Mouse (Mus musculus) heart, postnatal 0 days (tissue): ENCODE measurements around the gene Guca1a. TPM values are rescaled to one million over a fixed set of nuclear protein-coding genes. Genes with fewer than 3 reads are reported as not detected.
"Not testable (repeated sequence)": the region's sequence is repeated elsewhere in the genome, so short reads cannot be mapped to it uniquely, and the experiment has no call there.

Experiments used
- ATAC-seq: fragments of 200-750 bp; cut with Nextera tagmentation; 2 replicates; pipeline ENCODE4 v1.8.0; 2017; ENCODE audit warnings: low read depth, moderate number of reproducible peaks, moderate library complexity; ENCODE audit not compliant: insufficient read depth
- DNase-seq: peaks from one replicate; pipeline ENCODE4 v3.0.0-alpha.2; 2016; ENCODE audit warnings: low spot score
- H3K27ac ChIP-seq: fragments of 300-500 bp; sonication (generic); 2 replicates; pipeline ENCODE4 v1.5.1; 2014; ENCODE audit warnings: low read depth, mild to moderate bottlenecking
- H3K27me3 ChIP-seq: fragments of 300-500 bp; sonication (generic); 2 replicates; pipeline ENCODE4 v1.6.1; 2014; ENCODE audit warnings: low read length, mixed read lengths; ENCODE audit not compliant: control insufficient read depth, insufficient read depth
- H3K36me3 ChIP-seq: fragments of 300-500 bp; sonication (generic); replicated peaks from 2 replicates; pipeline ENCODE4 v1.6.1; 2014; ENCODE audit warnings: low read length, mixed read lengths; ENCODE audit not compliant: control insufficient read depth, insufficient read depth
- H3K4me1 ChIP-seq: fragments of 300-500 bp; sonication (generic); 2 replicates; pipeline ENCODE4 v1.6.1; 2014; ENCODE audit warnings: antibody characterized with exemption; ENCODE audit not compliant: control insufficient read depth, insufficient read depth
- H3K4me2 ChIP-seq: fragments of 300-500 bp; sonication (generic); 2 replicates; pipeline ENCODE4 v1.6.1; 2014; ENCODE audit warnings: low read depth, mild to moderate bottlenecking, low read length, moderate library complexity
- H3K4me3 ChIP-seq: fragments of 300-500 bp; sonication (generic); 2 replicates; pipeline ENCODE4 v1.5.1; 2014; ENCODE audit warnings: low read depth, low read length
- H3K9ac ChIP-seq: fragments of 300-500 bp; sonication (generic); replicated peaks from 2 replicates; pipeline ENCODE4 v1.6.1; 2014; ENCODE audit warnings: low read depth, low read length, mixed read lengths
- H3K9me3 ChIP-seq: fragments of 300-500 bp; sonication (generic); replicated peaks from 2 replicates; pipeline ENCODE4 v1.6.1; 2016; ENCODE audit warnings: low read length; ENCODE audit not compliant: control insufficient read depth
- CTCF ChIP-seq: IDR thresholded peaks from 2 replicates; pipeline ENCODE4 v1.5.1; 2016; ENCODE audit warnings: antibody characterized with exemption, control low read depth, low read depth
- EP300 ChIP-seq: IDR thresholded peaks from 2 replicates; pipeline ENCODE4 v1.6.1; 2016; ENCODE audit warnings: antibody characterized with exemption, low read depth
- WGBS: fragments of 180-500 bp; shearing (Covaris S2); extraction: QIAGEN DNeasy Blood & Tissue Kit; methylation state at CpG from one replicate; pipeline ENCODE4 v1.1.7; 2014; 5-methylcytosine and 5-hydroxymethylcytosine counted together
- polyA plus RNA-seq: library from polyadenylated mRNA; unstranded; fragments of >200 nt; fragmentation: Nextera tagmentation; extraction: Ambion mirVana; gene quantifications from 2 replicates; pipeline ENCODE4 v1.2.1, GENCODE M21; 2015
- total RNA-seq: library from RNA; depleted of rRNA; stranded (reverse); fragments of >200 nt; gene quantifications from 2 replicates; pipeline ENCODE4 v1.2.3, GENCODE M21; 2014; ENCODE audit warnings: low replicate concordance

Gene Guca1a
- total and polyA plus RNA-seq, 2 experiments from 2014 or later: 1.0 TPM; not detected in 1

- 5% methylated on average over 8 of the region's 8 CpGs for WGBS
- DNase-seq (peak; percentile 59), ATAC-seq (peak; percentile 72)
- no peaks in the 10 kb centered on the region for H3K36me3 ChIP-seq
- no peak overlapping the region for H3K4me3 ChIP-seq
- no peaks in the 10 kb centered on the region for H3K27me3 ChIP-seq
- H3K9ac ChIP-seq: no peak overlapping the region
- H3K27ac ChIP-seq: no peak overlapping the region
- TF ChIP-seq CTCF (peak; percentile 74), EP300 (no peak)
- no peaks in the 10 kb centered on the region for H3K4me1 ChIP-seq
- H3K9me3 ChIP-seq: no peaks in the 10 kb centered on the region
- H3K4me2 ChIP-seq: peak overlapping the region; percentile 33; the same call in 1 of the 2 replicates
Observed at GRCm38 (mm10) chr17:47428831-47429304, 28.5 kb upstream of the Guca1a start.

GRCm38 (mm10) chr17:47427316-47427715, 26.9 kb upstream of the Guca1a start:
- Histone ChIP-seq H3K27ac (no peak overlapping the region), H3K9me3 (no peaks in the 10 kb centered on the region), H3K4me3 (no peak overlapping the region), H3K27me3 (no peaks in the 10 kb centered on the region), H3K4me1 (no peaks in the 10 kb centered on the region), H3K9ac (no peak overlapping the region), H3K36me3 (no peaks in the 10 kb centered on the region), H3K4me2 (no peak overlapping the region)
- WGBS: 65% methylated on average over 6 of the region's 6 CpGs
- ATAC-seq (no peak), DNase-seq (no peak)
- TF ChIP-seq EP300 (no peak), CTCF (no peak)

GRCm38 (mm10) chr17:47424186-47424585, 23.8 kb upstream of the Guca1a start:
- H3K4me1 ChIP-seq: no peaks in the 10 kb centered on the region
- no peaks in the 10 kb centered on the region for H3K36me3 ChIP-seq
- WGBS: 48% methylated on average over 6 of the region's 6 CpGs
- H3K9ac ChIP-seq: no peak overlapping the region
- H3K9me3 ChIP-seq: no peaks in the 10 kb centered on the region
- H3K27ac ChIP-seq: no peak overlapping the region
- DNase-seq (no peak), ATAC-seq (no peak)
- TF ChIP-seq EP300: no peak
- no peak for TF ChIP-seq CTCF
- H3K4me3 ChIP-seq: no peak overlapping the region
- no peak overlapping the region for H3K4me2 ChIP-seq
- no peaks in the 10 kb centered on the region for H3K27me3 ChIP-seq

GRCm38 (mm10) chr17:47422616-47423015, 22.2 kb upstream of the Guca1a start:
- H3K27ac ChIP-seq, H3K36me3 ChIP-seq, H3K9me3 ChIP-seq, H3K9ac ChIP-seq, H3K4me3 ChIP-seq, H3K4me1 ChIP-seq, H3K27me3 ChIP-seq, ATAC-seq, H3K4me2 ChIP-seq, DNase-seq: not testable (repeated sequence)
- WGBS: 95% methylated on average over 1 of the region's 1 CpGs

GRCm38 (mm10) chr17:47421566-47421965, 21.2 kb upstream of the Guca1a start:
- no peak overlapping the region for H3K9ac ChIP-seq
- DNase-seq (no peak), ATAC-seq (no peak)
- no peak overlapping the region for H3K27ac ChIP-seq
- no peak overlapping the region for H3K4me2 ChIP-seq
- no peak overlapping the region for H3K4me3 ChIP-seq
- H3K9me3 ChIP-seq: no peaks in the 10 kb centered on the region
- TF ChIP-seq CTCF (no peak), EP300 (no peak)
- no peaks in the 10 kb centered on the region for H3K36me3 ChIP-seq
- H3K4me1 ChIP-seq: no peaks in the 10 kb centered on the region
- WGBS: 76% methylated on average over 3 of the region's 3 CpGs
- H3K27me3 ChIP-seq: no peaks in the 10 kb centered on the region

GRCm38 (mm10) chr17:47420195-47420594, 19.8 kb upstream of the Guca1a start:
- no peak overlapping the region for H3K4me3 ChIP-seq
- no peaks in the 10 kb centered on the region for H3K9me3 ChIP-seq
- no peaks in the 10 kb centered on the region for H3K36me3 ChIP-seq
- no peak overlapping the region for H3K9ac ChIP-seq
- 67% methylated on average over 2 of the region's 2 CpGs for WGBS
- H3K27ac ChIP-seq: no peak overlapping the region
- no peak for DNase-seq
- no peaks in the 10 kb centered on the region for H3K27me3 ChIP-seq
- ATAC-seq: no peak
- no peaks in the 10 kb centered on the region for H3K4me1 ChIP-seq
- no peak overlapping the region for H3K4me2 ChIP-seq
- no peak for TF ChIP-seq CTCF
- TF ChIP-seq EP300: no peak

GRCm38 (mm10) chr17:47409897-47410861, 9.8 kb upstream of the Guca1a start:
- H3K9ac ChIP-seq, DNase-seq, H3K4me1 ChIP-seq, H3K9me3 ChIP-seq, H3K27ac ChIP-seq, ATAC-seq, H3K36me3 ChIP-seq: not testable (repeated sequence)
- 4% methylated on average over 65 of the region's 74 CpGs for WGBS
- H3K27me3 ChIP-seq: peaks cover 29% of the 10 kb centered on the region
- H3K4me3 ChIP-seq: peak overlapping the region; percentile 36
- peak overlapping the region; percentile 48 for H3K4me2 ChIP-seq
